Mouse (Mus musculus): ENCODE results near the gene Wrap53. TPM values are rescaled to one million over a fixed set of nuclear protein-coding genes. Genes with fewer than 3 reads are reported as not detected.

Gene Wrap53
- polyA plus RNA-seq, 1 experiment from 2014 or later: 13.8 TPM

DNA sequence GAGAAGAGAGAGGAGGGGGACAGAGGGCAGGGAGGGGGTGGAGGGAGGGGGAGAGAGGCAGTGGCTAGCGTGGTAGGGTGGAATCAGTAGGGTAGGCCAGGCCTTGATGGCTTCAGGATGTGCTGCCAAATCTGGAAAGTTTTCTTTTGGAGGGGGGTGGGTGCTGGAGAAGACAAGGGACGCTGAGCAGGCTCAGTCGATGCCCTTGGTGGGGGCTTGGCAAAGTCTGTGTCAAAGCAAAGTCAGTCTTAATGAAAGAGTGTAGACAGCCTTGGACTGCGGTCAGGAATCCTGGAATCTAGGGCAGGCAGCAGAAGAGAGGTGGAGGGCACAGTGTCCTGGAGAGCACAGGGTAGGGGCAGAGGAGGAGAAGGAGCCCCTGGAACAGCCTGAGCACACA lies 30.8 kb upstream of the Wrap53 start:
- DNase-seq (ENCODE audit: low spot score) (no peak), ATAC-seq (no peak)
- TF ChIP-seq EP300 (IDR thresholded peaks at IDR 0.05) (no peak), CTCF (IDR thresholded peaks at IDR 0.05) (no peak)
- H3K4me3 ChIP-seq (ENCODE audit: low read depth, low read length): no peak overlapping the region
- H3K27me3 ChIP-seq (replicated peaks; ENCODE audit: insufficient read depth, low read length): no peaks in the 10 kb centered on the region
- no peak overlapping the region for H3K27ac ChIP-seq (ENCODE audit: low read length)
- peaks cover 8% of the 10 kb centered on the region; the same call in 1 of the 2 replicates for H3K4me1 ChIP-seq (ENCODE audit: insufficient read depth, low read depth, low read length)
- WGBS: 63% methylated on average over 4 of the region's 4 CpGs
- H3K9ac ChIP-seq (replicated peaks; ENCODE audit: low read depth): no peak overlapping the region
- no peak overlapping the region for H3K4me2 ChIP-seq (replicated peaks; ENCODE audit: low read depth, low read length)
- no peaks in the 10 kb centered on the region for H3K9me3 ChIP-seq (ENCODE audit: low read length)
- H3K36me3 ChIP-seq (ENCODE audit: insufficient read depth, low read length): no peaks in the 10 kb centered on the region

DNA sequence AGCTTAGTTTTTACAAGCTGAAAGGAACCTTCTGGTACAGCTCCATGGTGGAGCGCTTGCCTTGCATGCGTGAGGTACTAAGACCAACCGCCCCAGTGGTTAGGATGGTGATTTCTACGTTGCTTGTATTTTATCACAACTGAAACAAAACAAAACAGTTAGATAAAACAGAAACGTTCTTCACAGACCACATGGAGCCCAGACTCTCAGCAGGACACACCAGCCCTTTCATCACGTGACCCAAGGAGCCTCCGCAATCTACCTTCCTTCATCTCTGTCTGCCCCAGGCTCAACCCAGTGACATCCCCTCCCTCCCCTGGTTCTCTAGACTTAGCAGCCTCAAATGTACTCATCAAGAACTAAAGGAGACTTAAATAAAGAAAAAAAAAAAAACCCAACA lies 29.4 kb upstream of the Wrap53 start:
- ATAC-seq: no peak
- Histone ChIP-seq H3K4me1 (ENCODE audit: insufficient read depth, low read depth, low read length) (peaks cover 17% of the 10 kb centered on the region; the same call in 1 of the 2 replicates), H3K4me2 (replicated peaks; ENCODE audit: low read depth, low read length) (no peak overlapping the region), H3K27me3 (replicated peaks; ENCODE audit: insufficient read depth, low read length) (0 out of 2 replicates have a peak, but pooled peaks cover 4% of the 10 kb centered on the region), H3K27ac (ENCODE audit: low read length) (no peak overlapping the region), H3K4me3 (ENCODE audit: low read depth, low read length) (no peak overlapping the region), H3K36me3 (ENCODE audit: insufficient read depth, low read length) (no peaks in the 10 kb centered on the region), H3K9me3 (ENCODE audit: low read length) (no peaks in the 10 kb centered on the region), H3K9ac (replicated peaks; ENCODE audit: low read depth) (no peak overlapping the region)
- 59% methylated on average over 7 of the region's 7 CpGs for WGBS
- no peak for DNase-seq (ENCODE audit: low spot score)
- TF ChIP-seq CTCF (IDR thresholded peaks at IDR 0.05) (no peak), EP300 (IDR thresholded peaks at IDR 0.05) (no peak)

DNA sequence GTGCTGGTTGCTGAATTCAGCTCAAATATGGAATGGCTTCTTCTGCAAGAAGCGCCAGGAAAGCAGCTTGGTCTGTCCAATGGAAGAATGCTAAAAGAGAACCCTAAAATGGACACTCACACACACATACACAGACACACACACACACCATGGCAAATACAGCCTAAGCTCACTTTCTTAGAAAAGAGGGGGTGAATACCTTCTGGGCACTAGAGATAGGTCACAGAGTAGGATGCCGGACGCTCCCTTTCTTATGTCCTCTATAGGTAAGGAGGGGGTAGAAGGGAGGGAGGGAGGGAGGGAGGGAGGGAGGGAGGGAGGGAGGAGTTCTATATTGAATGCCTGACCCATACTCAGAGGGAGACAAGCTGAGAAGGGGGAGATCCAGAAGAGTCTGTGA lies 28.5 kb upstream of the Wrap53 start:
- DNase-seq (ENCODE audit: low spot score) (no peak), ATAC-seq (no peak)
- WGBS: 75% methylated on average over 3 of the region's 3 CpGs
- Histone ChIP-seq H3K4me1 (ENCODE audit: insufficient read depth, low read depth, low read length) (peaks cover 14% of the 10 kb centered on the region; the same call in 1 of the 2 replicates), H3K36me3 (ENCODE audit: insufficient read depth, low read length) (no peaks in the 10 kb centered on the region), H3K4me3 (ENCODE audit: low read depth, low read length) (no peak overlapping the region), H3K27me3 (replicated peaks; ENCODE audit: insufficient read depth, low read length) (0 out of 2 replicates have a peak, but pooled peaks cover 4% of the 10 kb centered on the region), H3K27ac (ENCODE audit: low read length) (no peak overlapping the region), H3K4me2 (replicated peaks; ENCODE audit: low read depth, low read length) (no peak overlapping the region), H3K9me3 (ENCODE audit: low read length) (no peaks in the 10 kb centered on the region), H3K9ac (replicated peaks; ENCODE audit: low read depth) (no peak overlapping the region)
- TF ChIP-seq EP300 (IDR thresholded peaks at IDR 0.05) (no peak), CTCF (IDR thresholded peaks at IDR 0.05) (no peak)

DNA sequence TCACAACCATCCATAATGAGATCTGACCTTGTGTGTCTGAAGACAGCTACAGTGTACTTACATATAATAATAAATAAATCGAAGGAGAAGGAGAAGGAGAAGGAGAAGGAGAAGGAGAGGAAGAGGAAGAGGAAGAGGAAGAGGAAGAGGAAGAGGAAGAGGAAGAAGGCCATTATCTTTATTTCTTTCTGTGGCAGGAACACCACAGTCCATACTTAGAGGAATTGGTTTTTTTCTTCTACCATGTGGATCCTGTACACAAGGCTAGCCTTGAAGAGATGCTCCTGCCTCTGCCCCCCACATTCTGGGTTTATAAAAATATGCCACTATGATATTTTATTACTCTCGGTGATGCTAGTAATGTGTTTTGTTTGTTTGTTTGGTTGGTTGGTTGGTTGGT lies 26.8 kb upstream of the Wrap53 start:
- TF ChIP-seq EP300 (IDR thresholded peaks at IDR 0.05) (no peak), CTCF (IDR thresholded peaks at IDR 0.05) (no peak)
- DNase-seq (ENCODE audit: low spot score) (no peak), ATAC-seq (no peak)
- Histone ChIP-seq H3K4me3 (ENCODE audit: low read depth, low read length) (no peak overlapping the region), H3K9ac (replicated peaks; ENCODE audit: low read depth) (no peak overlapping the region), H3K27me3 (replicated peaks; ENCODE audit: insufficient read depth, low read length) (0 out of 2 replicates have a peak, but pooled peaks cover 4% of the 10 kb centered on the region), H3K4me2 (replicated peaks; ENCODE audit: low read depth, low read length) (no peak overlapping the region), H3K4me1 (ENCODE audit: insufficient read depth, low read depth, low read length) (peaks cover 13% of the 10 kb centered on the region; the same call in 1 of the 2 replicates), H3K36me3 (ENCODE audit: insufficient read depth, low read length) (no peaks in the 10 kb centered on the region), H3K27ac (ENCODE audit: low read length) (no peak overlapping the region), H3K9me3 (ENCODE audit: low read length) (no peaks in the 10 kb centered on the region)
- WGBS: 73% methylated on average over 2 of the region's 2 CpGs

DNA sequence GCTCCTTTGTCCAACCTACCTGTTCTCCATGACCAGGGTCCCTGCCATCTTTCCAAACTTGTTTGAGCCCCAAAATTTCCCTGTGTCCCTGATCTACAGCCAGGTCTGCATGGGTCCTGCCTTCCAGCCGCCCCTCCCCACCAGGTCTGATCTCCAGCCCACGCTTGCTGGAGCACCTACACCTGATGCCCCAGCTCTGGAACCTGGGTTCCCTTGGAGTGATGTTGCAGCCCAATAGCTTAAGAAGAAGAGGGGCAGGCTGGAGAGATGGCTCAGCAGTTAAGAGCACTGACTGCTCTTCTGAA lies 26.4 kb upstream of the Wrap53 start:
- ATAC-seq (no peak), DNase-seq (ENCODE audit: low spot score) (no peak)
- H3K9ac ChIP-seq (replicated peaks; ENCODE audit: low read depth): no peak overlapping the region
- 0 out of 2 replicates have a peak, but pooled peaks cover 4% of the 10 kb centered on the region for H3K27me3 ChIP-seq (replicated peaks; ENCODE audit: insufficient read depth, low read length)
- H3K9me3 ChIP-seq (ENCODE audit: low read length): no peaks in the 10 kb centered on the region
- no peaks in the 10 kb centered on the region for H3K36me3 ChIP-seq (ENCODE audit: insufficient read depth, low read length)
- H3K4me1 ChIP-seq (ENCODE audit: insufficient read depth, low read depth, low read length): peaks cover 13% of the 10 kb centered on the region; the same call in 1 of the 2 replicates
- TF ChIP-seq CTCF (IDR thresholded peaks at IDR 0.05) (no peak), EP300 (IDR thresholded peaks at IDR 0.05) (no peak)
- peak overlapping the region; percentile 53; the same call in 1 of the 2 replicates for H3K4me3 ChIP-seq (ENCODE audit: low read depth, low read length)
- H3K27ac ChIP-seq (ENCODE audit: low read length): no peak overlapping the region
- H3K4me2 ChIP-seq (replicated peaks; ENCODE audit: low read depth, low read length): peak overlapping the region; percentile 96
- WGBS: 66% methylated on average over 2 of the region's 2 CpGs

DNA sequence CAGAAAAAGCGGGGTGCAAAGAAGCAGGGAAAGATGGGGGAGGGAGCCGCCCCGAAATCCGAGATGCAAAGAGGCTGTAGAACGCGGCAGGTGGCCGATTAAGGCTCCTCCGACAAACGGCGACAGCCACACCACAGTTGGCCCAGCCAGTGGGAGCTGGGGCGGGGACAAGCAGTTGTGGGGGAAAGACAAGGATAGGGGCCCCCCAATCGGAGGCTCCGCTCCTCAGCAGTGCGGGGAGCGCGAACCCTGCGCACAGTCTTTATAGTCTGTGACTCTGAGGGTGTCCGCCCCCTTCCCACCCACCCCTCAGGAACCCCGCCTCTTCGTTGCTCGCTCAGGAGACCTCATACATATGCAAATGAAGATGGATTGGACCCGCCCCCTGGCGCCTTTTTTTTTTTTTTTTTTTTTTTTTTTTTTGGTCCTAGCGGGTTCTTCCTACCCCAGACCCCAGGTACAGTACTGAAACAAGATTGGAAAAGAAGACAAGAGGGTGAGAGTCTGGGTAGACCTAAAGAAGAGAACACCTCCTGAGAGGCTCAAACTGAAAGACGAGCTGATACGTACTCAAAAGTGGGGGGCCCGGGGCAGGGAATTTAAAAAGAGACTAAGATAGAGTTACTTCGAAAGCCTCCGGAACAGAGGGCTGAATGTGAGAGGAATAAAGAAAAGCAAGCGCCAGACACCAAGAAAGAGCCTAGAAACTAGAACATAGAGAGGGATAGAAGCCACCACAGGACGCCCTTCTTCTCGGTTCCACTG lies 25.9 kb upstream of the Wrap53 start, which contains the start of gene Atp1b2:
Gene Atp1b2 (minus strand): TSS at position 217 of the 765 bp plus-strand sequence.
- peaks cover 13% of the 10 kb centered on the region; the same call in 1 of the 2 replicates for H3K4me1 ChIP-seq (ENCODE audit: insufficient read depth, low read depth, low read length)
- peak within 1 kb of the TSS; percentile 16; the same call in 1 of the 2 replicates for H3K27ac ChIP-seq (ENCODE audit: low read length)
- WGBS: 4% methylated on average over 31 of the region's 32 CpGs
- H3K9ac ChIP-seq (replicated peaks; ENCODE audit: low read depth): peak within 1 kb of the TSS; percentile 30; the same call in 1 of the 2 replicates
- peak within 1 kb of the TSS; percentile 96 for H3K4me2 ChIP-seq (replicated peaks; ENCODE audit: low read depth, low read length)
- H3K9me3 ChIP-seq (ENCODE audit: low read length): no peaks in the 10 kb centered on the region
- H3K27me3 ChIP-seq (replicated peaks; ENCODE audit: insufficient read depth, low read length): 0 out of 2 replicates have a peak, but pooled peaks cover 4% of the 10 kb centered on the region
- peak within 1 kb of the TSS; percentile 53 for H3K4me3 ChIP-seq (ENCODE audit: low read depth, low read length)
- DNase-seq (ENCODE audit: low spot score) (peak; percentile 88), ATAC-seq (peak; percentile 93)
- no peak for TF ChIP-seq CTCF (IDR thresholded peaks at IDR 0.05)
- no peak for TF ChIP-seq EP300 (IDR thresholded peaks at IDR 0.05)
- no peaks in the 10 kb centered on the region for H3K36me3 ChIP-seq (ENCODE audit: insufficient read depth, low read length)

Data from lung, postnatal 0 days (tissue).